In the genomic region with DNA sequence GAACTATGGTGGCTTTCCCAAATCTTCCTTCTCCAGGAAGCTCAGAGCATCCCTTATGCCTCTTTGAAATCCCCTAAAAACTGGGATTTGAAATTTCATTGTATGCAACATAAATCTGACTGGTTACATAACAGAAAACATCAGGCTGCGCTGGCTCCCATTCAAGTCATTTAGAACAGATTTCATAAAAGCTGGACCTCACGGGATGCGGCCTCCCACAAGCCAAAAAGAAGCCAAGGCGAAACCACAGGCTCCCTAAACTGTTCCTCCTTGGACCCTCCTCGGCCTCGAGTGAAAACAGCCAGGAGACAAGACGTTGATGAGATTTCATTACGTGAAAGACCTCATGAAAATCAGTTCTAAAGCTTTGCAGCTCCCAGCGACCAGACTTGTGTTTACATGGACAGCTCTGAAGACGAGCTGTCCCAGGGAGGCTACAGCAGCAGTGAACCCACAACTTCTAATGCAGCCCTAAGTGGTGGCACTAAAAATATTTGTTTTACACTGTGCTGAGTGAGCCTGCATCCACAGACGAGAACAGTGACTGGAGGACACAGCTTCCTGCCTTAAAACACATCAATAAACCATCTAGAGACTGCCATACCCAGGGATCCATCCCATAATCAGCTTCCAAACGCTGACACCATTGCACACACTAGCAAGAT, we compare ENCODE assay signal across 10 mouse cellular contexts.
DNase-seq lines count a peak whose midpoint lies in the region; ATAC-seq lines count a peak whose summit lies in the region.
"Had no signal": no experiment of that assay in that cellular context is flagged by ENCODE, and none has a peak within 500 bp of the region (broad histone marks: within the 10 kb centered on the region; RNA-seq: fewer than 3 reads in every experiment).

No protein-coding gene starts in this region.

- H3K4me1 ChIP-seq in embryonic facial prominence, embryonic 13.5 days = peaks cover 28% of the 10 kb centered on the region
- H3K4me1 ChIP-seq in embryonic facial prominence, embryonic 10.5 days = no peaks in the 10 kb centered on the region
- H3K4me1 ChIP-seq in hindbrain, embryonic 12.5 days = 0 out of 2 replicates have a peak, but pooled peaks cover 4% of the 10 kb centered on the region

- no peaks in the 10 kb centered on the region for H3K27me3 ChIP-seq in embryonic facial prominence, embryonic 13.5 days
- H3K27me3 ChIP-seq in embryonic facial prominence, embryonic 10.5 days (replicated peaks; ENCODE audit: low read depth, poor library complexity, severe bottlenecking) = no peaks in the 10 kb centered on the region
- H3K27me3 ChIP-seq in hindbrain, embryonic 12.5 days = no peaks in the 10 kb centered on the region

- no peaks in the 10 kb centered on the region for H3K36me3 ChIP-seq in embryonic facial prominence, embryonic 13.5 days
- H3K36me3 ChIP-seq in embryonic facial prominence, embryonic 10.5 days (replicated peaks) = no peaks in the 10 kb centered on the region; the same call in 1 of the 2 replicates
- no peaks in the 10 kb centered on the region for H3K36me3 ChIP-seq in hindbrain, embryonic 12.5 days

- H3K27ac ChIP-seq in embryonic facial prominence, embryonic 13.5 days = peak overlapping the region; percentile 33; the same call in 1 of the 2 replicates
- H3K27ac ChIP-seq in embryonic facial prominence, embryonic 10.5 days (replicated peaks) = no peak overlapping the region
- no peak overlapping the region for H3K27ac ChIP-seq in hindbrain, embryonic 12.5 days

- DNase-seq in embryonic facial prominence, embryonic 10.5 days (ENCODE audit: low spot score) = no peak
- peak; percentile 51 to 52 for DNase-seq in right cerebral cortex, adult 2 months (ENCODE audit: low spot score in 2 of 2)
- no peak for DNase-seq in right cerebral cortex, postnatal 4 days
- peak; percentile 26 to 33 for DNase-seq in kidney, postnatal 36 days
- no peak for DNase-seq in embryo, embryonic 11 days
- no peak for DNase-seq in liver
- DNase-seq: B cell, adult 2 months; layer of hippocampus, adult 9-11 months had no signal

- H3K9ac ChIP-seq in embryonic facial prominence, embryonic 13.5 days = no peak overlapping the region
- no peak overlapping the region for H3K9ac ChIP-seq in hindbrain, embryonic 12.5 days

- ATAC-seq in embryonic facial prominence, embryonic 13.5 days (ENCODE audit: insufficient number of reproducible peaks, insufficient read depth, low FRiP score, low TSS enrichment, low read depth) = no peak
- ATAC-seq in hindbrain, embryonic 12.5 days (ENCODE audit: low FRiP score) = no peak

- no peak overlapping the region; the same call in 1 of the 2 replicates for H3K4me2 ChIP-seq in embryonic facial prominence, embryonic 13.5 days
- H3K4me2 ChIP-seq in hindbrain, embryonic 12.5 days (replicated peaks) = no peak overlapping the region

- H3K4me3 ChIP-seq in embryonic facial prominence, embryonic 13.5 days = no peak overlapping the region
- H3K4me3 ChIP-seq in embryonic facial prominence, embryonic 10.5 days = no peak overlapping the region
- H3K4me3 ChIP-seq in hindbrain, embryonic 12.5 days = no peak overlapping the region

- no peaks in the 10 kb centered on the region for H3K9me3 ChIP-seq in embryonic facial prominence, embryonic 13.5 days
- H3K9me3 ChIP-seq in embryonic facial prominence, embryonic 10.5 days = no peaks in the 10 kb centered on the region
- no peaks in the 10 kb centered on the region for H3K9me3 ChIP-seq in hindbrain, embryonic 12.5 days (replicated peaks)

- 39% methylated on average over 12 of the region's 12 CpGs for WGBS in embryonic facial prominence, embryonic 13.5 days
- 87% methylated on average over 12 of the region's 12 CpGs for WGBS in embryonic facial prominence, embryonic 10.5 days
- WGBS in hindbrain, embryonic 12.5 days = 79% methylated on average over 12 of the region's 12 CpGs

Comparison
In these comparisons a context has a peak if more than half of its experiments do, and no peak if none do; other contexts are left out.
1. DNase-seq: peak in right cerebral cortex, adult 2 months (2 of 2) and kidney, postnatal 36 days (2 of 2); none in embryonic facial prominence, embryonic 10.5 days (single experiment), right cerebral cortex, postnatal 4 days (single experiment), embryo, embryonic 11 days (single experiment) and liver (single experiment).